Mouse (Mus musculus) heart, embryonic 15.5 days (tissue): ENCODE results near the gene Pwp2. TPM values are rescaled to one million over a fixed set of nuclear protein-coding genes. Genes with fewer than 3 reads are reported as not detected.

ENCODE experiments used
- ATAC-seq: fragments of 200-750 bp; cut with Nextera tagmentation; replicated peaks from 2 replicates; pipeline ENCODE4 v1.8.0; 2017; ENCODE audit warnings: low read depth, moderate TSS enrichment; ENCODE audit not compliant: insufficient number of reproducible peaks, insufficient read depth, low FRiP score
- H3K27ac ChIP-seq: fragments of 300-500 bp; sonication (generic); 2 replicates; pipeline ENCODE4 v1.5.1; 2015; ENCODE audit warnings: mild to moderate bottlenecking, inconsistent platforms
- H3K27me3 ChIP-seq: fragments of 300-500 bp; sonication (generic); 2 replicates; pipeline ENCODE4 v1.6.1; 2015; ENCODE audit warnings: inconsistent platforms
- H3K36me3 ChIP-seq: fragments of 300-500 bp; sonication (generic); 2 replicates; pipeline ENCODE4 v1.6.1; 2015; ENCODE audit warnings: mild to moderate bottlenecking, inconsistent platforms
- H3K4me1 ChIP-seq: fragments of 300-500 bp; sonication (generic); replicated peaks from 2 replicates; pipeline ENCODE4 v1.6.1; 2015; ENCODE audit warnings: inconsistent platforms
- H3K4me2 ChIP-seq: fragments of 300-500 bp; sonication (generic); 2 replicates; pipeline ENCODE4 v1.6.1; 2015; ENCODE audit warnings: inconsistent platforms, mild to moderate bottlenecking, moderate library complexity
- H3K4me3 ChIP-seq: fragments of 300-500 bp; sonication (generic); 2 replicates; pipeline ENCODE4 v1.5.1; 2015; ENCODE audit warnings: mild to moderate bottlenecking, inconsistent platforms
- H3K9ac ChIP-seq: fragments of 300-500 bp; sonication (generic); 2 replicates; pipeline ENCODE4 v1.6.1; 2015; ENCODE audit warnings: mild to moderate bottlenecking, inconsistent platforms
- H3K9me3 ChIP-seq: fragments of 300-500 bp; sonication (generic); replicated peaks from 2 replicates; pipeline ENCODE4 v1.6.1; 2016; ENCODE audit warnings: inconsistent platforms
- WGBS: fragments of 180-500 bp; shearing (Covaris S2); methylation state at CpG from one replicate; pipeline ENCODE4 v1.1.7; 2015; ENCODE audit warnings: mixed read lengths; 5-methylcytosine and 5-hydroxymethylcytosine counted together
- polyA plus RNA-seq: library from polyadenylated mRNA; unstranded; fragments of >200 nt; fragmentation: Nextera tagmentation; extraction: Ambion mirVana; gene quantifications from 2 replicates; pipeline ENCODE4 v1.2.1, GENCODE M21; 2015

Pwp2 gene
- polyA plus RNA-seq, result 9.1 and 14.1 TPM in 2 replicates

GRCm38 (mm10) chr10:78184531-78185380 is at the start of gene Pwp2:
Pwp2 (minus strand) TSS chr10:78185149.
- peaks cover 42% of the 10 kb centered on the region for H3K36me3 ChIP-seq
- H3K4me1 ChIP-seq, result peaks cover 11% of the 10 kb centered on the region
- 1% methylated on average over 47 of the region's 47 CpGs for WGBS
- H3K9me3 ChIP-seq, result no peaks in the 10 kb centered on the region
- H3K9ac ChIP-seq, result peak within 1 kb of the TSS; percentile 50
- peak within 1 kb of the TSS; percentile 73 for H3K4me3 ChIP-seq
- H3K4me2 ChIP-seq, result peak within 1 kb of the TSS; percentile 84
- no peaks in the 10 kb centered on the region for H3K27me3 ChIP-seq
- H3K27ac ChIP-seq, result peak within 1 kb of the TSS; percentile 72
- ATAC-seq, result peak; percentile 93

GRCm38 (mm10) chr10:78233756-78234155 is 48.8 kb upstream of the Pwp2 start:
- no peaks in the 10 kb centered on the region for H3K9me3 ChIP-seq
- no peak for ATAC-seq
- no peak overlapping the region for H3K4me3 ChIP-seq
- no peaks in the 10 kb centered on the region for H3K27me3 ChIP-seq
- peaks cover 3% of the 10 kb centered on the region for H3K4me1 ChIP-seq
- H3K4me2 ChIP-seq, result no peak overlapping the region
- peaks cover 11% of the 10 kb centered on the region; the same call in 1 of the 2 replicates for H3K36me3 ChIP-seq
- H3K27ac ChIP-seq, result no peak overlapping the region
- WGBS, result 70% methylated on average over 6 of the region's 6 CpGs
- no peak overlapping the region for H3K9ac ChIP-seq

GRCm38 (mm10) chr10:78233161-78233560 is 48.2 kb upstream of the Pwp2 start:
- H3K9ac ChIP-seq, result no peak overlapping the region
- no peak overlapping the region for H3K4me2 ChIP-seq
- WGBS, result 86% methylated on average over 5 of the region's 5 CpGs
- no peak for ATAC-seq
- H3K4me1 ChIP-seq, result peaks cover 3% of the 10 kb centered on the region
- no peaks in the 10 kb centered on the region for H3K27me3 ChIP-seq
- no peak overlapping the region for H3K27ac ChIP-seq
- H3K9me3 ChIP-seq, result no peaks in the 10 kb centered on the region
- peaks cover 16% of the 10 kb centered on the region; the same call in 1 of the 2 replicates for H3K36me3 ChIP-seq
- H3K4me3 ChIP-seq, result no peak overlapping the region

DNA sequence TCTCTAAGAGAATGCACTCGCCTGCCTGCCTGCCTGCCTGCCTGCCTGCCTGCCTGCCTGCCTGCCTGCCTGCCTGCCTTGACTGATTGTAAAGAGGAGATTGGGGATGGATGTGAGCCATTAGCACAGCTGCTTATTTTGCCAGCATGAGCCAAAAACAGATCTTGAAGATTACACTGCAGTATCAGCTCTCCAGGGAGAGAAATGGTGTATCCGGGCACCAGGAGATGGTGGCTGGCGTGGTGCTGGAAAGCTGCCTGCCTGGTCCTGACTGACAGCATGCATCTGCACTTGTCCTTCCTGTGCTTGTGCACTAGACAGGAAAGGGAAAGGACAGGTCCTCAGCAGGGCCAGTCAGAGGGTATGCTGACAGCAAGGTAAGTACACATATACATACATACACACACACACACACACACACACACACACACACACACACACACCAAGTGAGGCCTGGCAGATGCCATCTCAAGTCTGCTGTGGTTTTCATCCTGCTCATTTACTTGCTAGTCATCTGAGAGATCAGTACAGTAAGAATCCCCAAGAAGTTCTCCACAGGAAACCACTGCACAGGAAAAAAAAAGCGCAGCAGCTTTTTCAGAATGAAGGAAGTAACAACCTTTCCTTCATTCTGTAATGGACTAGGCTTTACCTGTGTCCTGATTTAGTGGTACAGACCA is 47.5 kb upstream of the Pwp2 start:
- Histone ChIP-seq H3K9ac (no peak overlapping the region), H3K27ac (no peak overlapping the region), H3K9me3 (no peaks in the 10 kb centered on the region), H3K36me3 (peaks cover 21% of the 10 kb centered on the region; the same call in 1 of the 2 replicates), H3K4me3 (no peak overlapping the region), H3K4me2 (no peak overlapping the region), H3K4me1 (peaks cover 3% of the 10 kb centered on the region), H3K27me3 (no peaks in the 10 kb centered on the region)
- 82% methylated on average over 4 of the region's 4 CpGs for WGBS
- ATAC-seq, result no peak

DNA sequence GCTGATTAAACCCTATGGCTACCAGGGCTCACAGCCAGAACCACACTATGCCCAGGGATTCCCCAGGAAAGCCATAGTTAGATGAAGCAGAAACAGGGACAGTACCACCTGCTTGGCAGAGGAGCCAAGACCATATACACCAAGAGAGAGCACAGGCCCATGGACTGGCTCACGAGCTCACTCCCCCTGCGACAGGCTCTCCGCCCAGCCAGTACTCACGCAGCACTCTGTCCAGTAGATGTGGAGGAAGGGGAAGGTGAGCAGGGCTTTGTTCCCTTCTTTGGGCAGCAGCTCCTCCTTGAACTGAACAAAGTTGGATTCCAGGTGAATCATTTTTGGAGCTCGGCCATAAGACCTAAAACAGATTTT is 43.6 kb upstream of the Pwp2 start:
- H3K4me2 ChIP-seq, result no peak overlapping the region
- H3K27me3 ChIP-seq, result no peaks in the 10 kb centered on the region
- no peak overlapping the region for H3K4me3 ChIP-seq
- WGBS, result 86% methylated on average over 5 of the region's 5 CpGs
- ATAC-seq, result no peak
- H3K9ac ChIP-seq, result no peak overlapping the region
- H3K27ac ChIP-seq, result no peak overlapping the region
- H3K9me3 ChIP-seq, result no peaks in the 10 kb centered on the region
- H3K36me3 ChIP-seq, result peaks cover 21% of the 10 kb centered on the region; the same call in 1 of the 2 replicates
- H3K4me1 ChIP-seq, result no peaks in the 10 kb centered on the region; the same call in 1 of the 2 replicates

DNA sequence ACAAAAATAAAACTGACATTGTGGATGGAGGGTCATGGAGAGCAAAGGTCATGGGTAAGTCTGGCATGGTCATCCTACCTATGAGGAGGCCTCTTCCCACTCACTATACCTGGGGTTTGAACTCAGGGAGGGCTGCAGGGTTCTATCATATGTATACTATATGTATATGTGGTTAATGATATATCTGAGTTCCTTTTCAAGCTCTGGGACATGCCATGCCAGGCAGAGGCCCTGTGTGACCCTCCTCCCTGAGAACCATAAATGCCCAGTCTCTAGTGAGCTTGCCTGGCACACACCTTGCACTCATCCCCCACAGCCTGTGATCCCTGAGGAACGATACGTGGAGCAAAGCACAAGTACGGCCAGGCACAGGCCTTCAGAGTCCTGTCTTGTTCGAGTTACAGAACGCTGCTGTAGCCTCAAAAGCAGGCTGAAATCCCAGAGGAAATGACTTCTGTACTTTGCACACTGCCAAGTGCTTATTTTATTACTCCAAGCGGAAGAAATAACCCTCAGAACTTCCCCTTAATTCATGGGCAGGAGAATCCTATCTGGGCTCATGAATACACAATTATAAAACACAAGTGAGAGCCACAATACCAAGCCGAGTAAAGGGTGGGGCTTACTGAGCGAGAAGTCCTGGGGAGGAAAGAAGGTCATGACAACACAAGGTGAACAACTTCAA is 43.1 kb upstream of the Pwp2 start:
- Histone ChIP-seq H3K27me3 (no peaks in the 10 kb centered on the region), H3K9me3 (no peaks in the 10 kb centered on the region), H3K27ac (no peak overlapping the region), H3K9ac (no peak overlapping the region), H3K36me3 (peaks cover 21% of the 10 kb centered on the region; the same call in 1 of the 2 replicates), H3K4me1 (peaks cover 2% of the 10 kb centered on the region; the same call in 1 of the 2 replicates), H3K4me3 (no peak overlapping the region), H3K4me2 (no peak overlapping the region)
- ATAC-seq, result no peak
- 78% methylated on average over 8 of the region's 8 CpGs for WGBS

GRCm38 (mm10) chr10:78224136-78224535 is 39.2 kb upstream of the Pwp2 start:
- 83% methylated on average over 6 of the region's 6 CpGs for WGBS
- Histone ChIP-seq H3K4me1 (0 out of 2 replicates have a peak, but pooled peaks cover 6% of the 10 kb centered on the region), H3K9me3 (no peaks in the 10 kb centered on the region), H3K36me3 (peaks cover 21% of the 10 kb centered on the region), H3K27ac (no peak overlapping the region), H3K4me3 (no peak overlapping the region), H3K27me3 (no peaks in the 10 kb centered on the region), H3K9ac (no peak overlapping the region), H3K4me2 (no peak overlapping the region)
- no peak for ATAC-seq

DNA sequence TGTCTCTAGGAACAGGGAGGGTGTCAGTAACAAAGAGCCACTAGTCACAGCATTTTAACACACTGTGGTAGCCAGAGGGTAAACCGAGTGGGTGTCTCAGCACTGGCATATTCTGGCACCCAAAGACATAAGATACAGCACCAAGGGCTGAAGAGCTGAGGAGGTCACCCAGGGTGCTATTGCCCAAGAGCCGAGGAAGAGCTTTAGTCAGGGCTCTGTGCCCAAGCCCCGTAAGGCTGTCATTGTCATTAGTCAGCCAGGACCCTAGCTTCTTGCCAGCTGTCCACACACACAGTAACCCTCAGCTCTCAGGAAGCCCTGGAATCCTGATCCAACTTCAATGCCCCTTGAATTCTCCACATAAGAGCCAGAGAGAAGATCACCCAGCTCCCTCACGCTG is 38.0 kb upstream of the Pwp2 start:
- H3K36me3 ChIP-seq, result peaks cover 14% of the 10 kb centered on the region
- ATAC-seq, result no peak
- H3K4me1 ChIP-seq, result 0 out of 2 replicates have a peak, but pooled peaks cover 6% of the 10 kb centered on the region
- H3K4me2 ChIP-seq, result no peak overlapping the region
- H3K27ac ChIP-seq, result no peak overlapping the region
- H3K4me3 ChIP-seq, result no peak overlapping the region
- 61% methylated on average over 4 of the region's 4 CpGs for WGBS
- no peaks in the 10 kb centered on the region for H3K9me3 ChIP-seq
- H3K9ac ChIP-seq, result no peak overlapping the region
- no peaks in the 10 kb centered on the region for H3K27me3 ChIP-seq

DNA sequence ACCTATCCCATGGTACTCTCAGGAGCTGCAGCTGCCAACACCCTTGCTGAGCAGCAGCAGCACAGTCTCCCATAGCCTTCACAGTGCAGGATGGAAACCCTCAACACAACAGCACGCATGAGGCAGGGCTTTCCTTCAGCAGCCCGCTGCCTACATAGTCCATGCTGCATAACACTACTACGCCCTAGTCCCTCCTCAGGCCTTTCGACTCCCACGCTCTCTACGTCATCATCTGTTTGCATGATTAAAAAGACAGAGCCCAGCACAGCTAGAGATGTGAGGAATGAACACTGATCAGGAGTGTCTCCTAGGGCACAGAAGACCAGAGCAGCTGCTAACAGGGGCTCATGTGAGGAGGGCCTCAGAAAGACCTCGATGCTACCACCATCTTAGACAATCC is 36.4 kb upstream of the Pwp2 start:
- ATAC-seq, result no peak
- H3K36me3 ChIP-seq, result peaks cover 26% of the 10 kb centered on the region
- no peaks in the 10 kb centered on the region for H3K9me3 ChIP-seq
- no peak overlapping the region for H3K9ac ChIP-seq
- H3K27ac ChIP-seq, result no peak overlapping the region
- no peak overlapping the region for H3K4me3 ChIP-seq
- no peaks in the 10 kb centered on the region for H3K27me3 ChIP-seq
- no peak overlapping the region for H3K4me2 ChIP-seq
- H3K4me1 ChIP-seq, result 0 out of 2 replicates have a peak, but pooled peaks cover 6% of the 10 kb centered on the region
- WGBS, result 80% methylated on average over 7 of the region's 7 CpGs

- Histone ChIP-seq H3K4me3 (no peak overlapping the region), H3K27ac (no peak overlapping the region), H3K27me3 (no peaks in the 10 kb centered on the region), H3K36me3 (peaks cover 30% of the 10 kb centered on the region), H3K4me1 (0 out of 2 replicates have a peak, but pooled peaks cover 6% of the 10 kb centered on the region), H3K9me3 (no peaks in the 10 kb centered on the region), H3K4me2 (no peak overlapping the region), H3K9ac (no peak overlapping the region)
- no peak for ATAC-seq
- WGBS, result 86% methylated on average over 1 of the region's 1 CpGs
Observed at GRCm38 (mm10) chr10:78219528-78219927, 34.6 kb upstream of the Pwp2 start.

DNA sequence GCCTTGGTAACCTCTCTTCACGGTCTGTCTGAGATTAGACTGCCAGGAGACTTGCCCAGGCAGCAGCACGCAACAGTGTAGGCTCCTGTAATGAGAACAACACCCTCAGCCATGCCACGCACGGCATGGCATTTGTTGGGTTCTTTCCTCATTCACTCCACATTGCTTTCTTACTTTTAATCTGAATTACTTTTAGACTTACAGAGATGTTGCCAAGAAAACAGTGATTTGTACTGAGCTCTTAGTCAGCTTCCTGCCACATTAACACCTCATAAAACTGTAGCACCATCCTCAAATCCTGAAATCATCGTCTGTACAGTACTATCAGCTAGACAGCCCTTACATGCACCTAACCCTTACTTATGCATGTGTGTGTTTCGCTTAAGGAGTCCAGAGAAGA is 33.6 kb upstream of the Pwp2 start:
- 79% methylated on average over 6 of the region's 6 CpGs for WGBS
- no peak for ATAC-seq

More for the DNA sequence above, 33.6 kb upstream of the Pwp2 start:
- H3K27me3 ChIP-seq, result no peaks in the 10 kb centered on the region
- H3K36me3 ChIP-seq, result peaks cover 40% of the 10 kb centered on the region
- H3K9ac ChIP-seq, result no peak overlapping the region
- H3K4me1 ChIP-seq, result 0 out of 2 replicates have a peak, but pooled peaks cover 6% of the 10 kb centered on the region
- no peak overlapping the region for H3K4me3 ChIP-seq
- no peak overlapping the region for H3K4me2 ChIP-seq
- no peaks in the 10 kb centered on the region for H3K9me3 ChIP-seq
- no peak overlapping the region for H3K27ac ChIP-seq
